Mouse (Mus musculus) heart, postnatal 10 days (tissue): ENCODE data around the gene Acss1. TPM values are rescaled to one million over a fixed set of nuclear protein-coding genes. Genes with fewer than 3 reads are reported as not detected.

ENCODE experiments used
- DNase-seq, 2 experiments: peaks; one replicate each; pipeline ENCODE4 v3.0.0; 2021
- intact Hi-C: fragments of 180-260 bp; cut with DNase I; formaldehyde crosslinking; loops from one replicate; pipeline ENCODE4 v1.15.1; 2025
- total RNA-seq, 2 experiments: library from RNA; stranded (reverse); gene quantifications; 2 replicates each; pipeline ENCODE4 v1.2.3; 2021

Acss1 gene
- total RNA-seq, 2 experiments from 2014 or later = 66.8 to 68.2 TPM

DNA sequence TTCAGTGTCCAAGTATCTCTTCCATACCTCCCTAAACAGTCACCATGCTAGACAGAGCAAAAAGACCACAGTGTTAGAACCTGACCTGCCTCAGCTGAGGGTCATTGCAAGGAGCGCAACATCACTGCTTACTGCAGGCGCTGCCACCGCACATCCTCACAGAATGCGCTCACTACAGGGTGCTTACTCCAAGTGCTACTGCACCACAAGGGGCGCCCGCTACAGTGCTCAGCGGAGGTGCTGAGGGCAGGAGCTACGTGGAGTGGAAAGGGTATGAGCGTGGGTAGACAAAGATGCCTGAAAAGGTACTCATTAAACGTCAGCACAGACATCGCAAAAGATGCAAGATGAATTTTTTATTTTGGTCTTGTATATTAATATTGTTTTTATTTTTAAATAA lies 79.2 kb downstream of the Acss1 start:
- no peak for DNase-seq
- intact Hi-C loops = no loop called here

DNA sequence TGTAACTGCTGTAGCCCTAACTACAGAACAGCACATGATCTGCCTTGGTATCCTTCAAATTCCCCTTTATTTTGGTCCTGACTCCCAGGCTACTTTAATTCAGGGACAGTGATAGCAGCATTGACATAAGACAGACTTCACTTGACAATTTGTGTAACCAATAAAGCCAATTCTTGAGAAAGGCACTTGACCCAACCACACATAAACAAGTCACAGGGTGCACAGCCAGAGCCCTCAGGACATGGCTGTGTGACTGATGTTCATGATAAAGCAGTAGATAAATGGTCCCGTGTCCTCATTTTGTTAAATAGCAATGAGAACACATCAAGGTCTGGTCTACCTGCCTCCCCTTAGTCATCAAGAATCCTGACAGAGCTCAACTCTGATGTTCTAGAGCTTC lies 88.7 kb downstream of the Acss1 start:
- DNase-seq = no peak
- intact Hi-C loops = no loop called here

DNA sequence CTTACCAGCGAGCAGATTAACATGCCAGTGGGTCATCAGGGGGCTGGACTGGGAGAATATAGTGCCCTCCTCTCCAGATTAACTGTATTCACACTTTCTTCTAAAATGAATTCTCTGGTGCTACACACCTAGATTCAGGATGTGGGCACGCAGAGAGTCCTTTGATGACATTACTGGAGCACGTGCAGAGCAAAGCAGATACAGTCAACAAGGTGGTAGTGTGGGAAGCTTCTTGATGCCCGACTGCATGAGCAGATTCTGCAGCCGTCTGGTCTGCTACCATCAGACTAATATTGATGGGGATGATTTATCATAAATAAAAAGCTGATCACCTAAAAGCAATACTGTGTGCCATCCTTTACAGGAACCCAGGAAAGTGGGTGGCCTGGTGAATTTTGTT lies 89.7 kb downstream of the Acss1 start:
- intact Hi-C loops = no loop called here
- DNase-seq = no peak

DNA sequence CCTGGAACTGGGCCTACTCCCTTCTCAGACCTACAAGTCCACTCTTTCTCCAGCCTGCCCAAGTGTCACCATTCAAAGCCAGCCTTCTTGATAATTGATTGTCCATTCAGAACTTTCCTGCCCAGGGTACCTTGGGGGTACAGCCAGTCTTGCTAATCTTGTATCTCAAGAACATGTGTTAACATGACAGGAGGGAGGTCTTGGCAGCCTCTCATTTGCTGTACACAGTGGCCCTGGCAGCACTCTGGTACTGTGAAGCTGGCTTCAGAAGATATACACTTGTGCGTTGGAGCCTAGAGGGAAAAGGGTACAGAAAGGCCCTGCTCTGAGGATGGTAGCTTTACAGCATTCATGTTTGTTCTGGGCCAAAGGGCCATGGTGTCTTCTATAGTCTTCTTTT lies 92.0 kb downstream of the Acss1 start:
- DNase-seq = no peak
- intact Hi-C loops = no loop called here

DNA sequence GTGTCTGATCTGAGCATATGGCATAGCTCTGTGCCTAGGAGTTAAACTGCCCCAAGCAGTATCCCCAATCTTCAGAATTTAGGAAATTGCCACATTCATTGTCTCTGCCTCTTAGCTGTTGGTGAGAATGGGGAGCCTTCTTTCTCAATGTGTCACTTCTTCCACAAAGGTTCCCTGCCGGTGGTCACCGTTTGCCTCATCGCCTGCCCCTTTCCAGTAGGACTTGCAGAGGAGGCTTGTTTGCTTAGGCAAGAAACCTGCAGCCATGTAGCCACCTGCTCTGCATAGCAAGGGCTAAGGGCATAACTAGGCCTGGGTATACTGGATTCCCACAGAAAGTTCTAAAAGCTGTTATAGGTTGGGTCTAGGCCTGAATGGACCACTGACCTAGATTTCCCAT lies 95.8 kb downstream of the Acss1 start:
- intact Hi-C loops = no loop called here

DNA sequence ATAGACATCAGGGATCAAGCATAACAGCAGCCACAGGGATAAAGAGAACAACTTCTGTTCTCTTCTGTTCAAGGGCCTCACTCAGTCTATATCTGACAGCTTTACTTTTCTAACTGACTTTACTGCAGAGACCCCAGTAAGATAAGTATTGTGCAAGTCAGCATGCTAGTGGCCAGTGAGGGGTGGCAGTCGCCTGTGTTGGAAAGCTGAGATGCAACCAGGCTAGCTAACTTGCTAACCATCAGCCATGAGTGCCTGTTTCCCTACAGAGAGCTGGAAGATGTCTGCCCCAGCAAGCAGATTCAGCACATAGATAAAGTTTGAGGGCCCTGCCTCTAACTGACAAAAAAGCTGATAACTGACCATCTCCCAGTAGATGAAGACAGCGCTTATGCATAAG lies 97.5 kb downstream of the Acss1 start:
- intact Hi-C loops = no loop called here
- no peak for DNase-seq

More for the DNA sequence above, 95.8 kb downstream of the Acss1 start:
- DNase-seq = no peak

DNA sequence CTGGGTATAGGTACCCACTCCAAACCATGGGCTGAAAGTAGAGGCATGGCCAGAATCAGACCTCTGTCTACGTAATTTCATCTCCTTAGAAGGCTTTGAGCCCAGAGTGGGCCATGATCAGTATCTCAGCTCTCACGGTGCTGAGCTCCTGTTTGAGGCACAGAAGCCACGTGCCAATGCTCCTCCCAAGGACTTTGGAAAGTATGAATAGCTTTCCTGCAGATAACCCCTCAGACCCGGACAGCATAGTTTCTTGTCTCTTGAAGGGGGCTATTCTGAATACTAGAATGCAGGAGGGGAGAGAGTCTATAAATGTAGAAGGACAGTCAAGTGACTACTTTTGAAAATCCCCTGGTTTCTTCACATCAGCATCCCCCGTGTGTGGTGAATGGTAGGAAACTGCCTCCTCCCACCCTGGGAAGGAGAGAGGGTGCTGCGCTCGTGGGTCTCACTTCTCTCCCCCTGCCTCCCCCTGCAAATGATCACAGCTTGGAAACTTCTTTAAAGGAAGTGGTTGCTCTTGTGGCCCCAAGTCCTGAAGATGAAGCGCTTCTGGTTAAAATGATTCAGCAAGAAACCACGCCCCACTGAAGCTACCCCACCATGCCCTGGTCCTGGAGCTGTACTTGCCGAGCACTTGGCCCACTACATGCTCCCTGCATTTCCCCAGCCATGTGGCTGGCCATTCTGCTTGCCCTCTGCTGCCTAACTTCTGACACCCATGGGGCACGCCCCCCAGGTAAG lies 98.3 kb downstream of the Acss1 start, which contains the start of gene Cst7:
Gene Cst7 (plus strand): TSS at position 569 of the 744 bp plus-strand sequence.
- DNase-seq = no peak
- intact Hi-C loops = no loop called here

Other genes starting within 250 kb of the Acss1 start
- gene Zfp442, start 217.0 kb downstream of the Acss1 start, total RNA-seq = 1 to 10 TPM; 4.0 to 8.4 TPM
- gene Zfp345, start 183.4 kb downstream of the Acss1 start, total RNA-seq = under 1 TPM; 0.30 to 0.53 TPM
- not detected for gene Cst7, start 98.1 kb downstream of the Acss1 start, total RNA-seq
- gene Apmap, start 59.9 kb downstream of the Acss1 start, total RNA-seq = 10 to 100 TPM; 45.6 to 62.8 TPM
- gene Vsx1, start 20.9 kb upstream of the Acss1 start, total RNA-seq = not detected
- gene Entpd6, start 80.5 kb upstream of the Acss1 start, total RNA-seq = 10 to 100 TPM; 15.2 to 16.1 TPM
- 100 to 1,000 TPM; 374 to 404 TPM for gene Pygb, start 118.2 kb upstream of the Acss1 start, total RNA-seq
- 10 to 100 TPM; 30.8 to 34.5 TPM for gene Abhd12, start 236.2 kb upstream of the Acss1 start, total RNA-seq
- gene Gins1, start 236.9 kb upstream of the Acss1 start, total RNA-seq = 1 to 10 TPM; 5.8 TPM